Mouse (Mus musculus): ENCODE data around the gene Tbpl1. TPM values are rescaled to one million over a fixed set of nuclear protein-coding genes. Genes with fewer than 3 reads are reported as not detected.
A peak's percentile ranks its signal among the peaks of the same experiment; 100 is the strongest.

The Tbpl1 gene
- 107 and 115 TPM in 2 replicates for polyA plus RNA-seq (2015; fragmentation: Nextera tagmentation; extraction: Ambion mirVana)

DNA sequence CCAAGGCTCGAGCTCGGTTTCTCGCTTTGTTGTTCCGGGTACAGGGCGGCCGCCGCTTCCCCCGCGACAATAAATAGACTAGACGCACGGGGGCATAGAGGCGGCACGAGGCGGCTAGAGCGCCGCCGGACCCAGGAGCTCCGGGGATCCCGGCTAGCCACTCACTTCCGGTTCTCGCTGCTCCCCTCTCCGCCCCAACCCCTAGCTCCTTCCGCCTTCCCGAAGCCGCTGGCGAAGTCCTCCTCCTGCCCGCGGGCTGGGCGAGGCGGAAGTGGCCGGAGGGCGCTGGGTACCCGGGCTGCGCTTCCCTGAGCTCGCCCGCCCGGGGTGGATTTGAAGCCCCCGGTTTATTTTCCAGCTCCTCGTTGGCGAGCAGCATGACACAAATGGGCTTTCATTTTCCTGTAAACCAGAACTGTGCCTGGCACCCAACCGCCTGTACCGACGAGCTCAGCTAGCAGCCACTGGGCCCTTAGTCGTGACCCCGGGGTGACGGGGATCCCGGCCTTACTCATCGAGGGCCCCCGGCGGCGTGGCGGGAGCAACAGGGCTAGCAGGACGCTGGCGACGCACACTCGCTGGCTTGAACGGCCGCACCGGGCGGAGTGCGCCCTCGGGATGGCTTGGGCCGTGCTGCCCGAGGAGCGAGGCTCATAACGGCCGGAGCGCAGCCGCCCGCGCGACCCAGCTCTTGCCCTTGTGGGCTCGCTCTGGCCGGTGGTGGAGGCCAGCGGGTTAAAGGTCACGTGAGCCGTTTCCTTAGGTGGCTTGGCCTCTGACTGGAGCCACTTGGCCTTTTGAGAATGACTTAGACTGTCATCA, at the start of gene Tbpl1:
Tbpl1 (minus strand) TSS at position 667 of the 822 bp plus-strand sequence.
- H3K9ac ChIP-seq (replicated peaks), result peak within 1 kb of the TSS; percentile 99
- H3K9me3 ChIP-seq, result no peaks in the 10 kb centered on the region
- under 1% methylated on average over 77 of the region's 77 CpGs for WGBS
- H3K27me3 ChIP-seq, result no peaks in the 10 kb centered on the region
- no peaks in the 10 kb centered on the region for H3K36me3 ChIP-seq
- peaks cover 38% of the 10 kb centered on the region for H3K4me1 ChIP-seq
- H3K27ac ChIP-seq (replicated peaks), result peak within 1 kb of the TSS; percentile 97
- peak within 1 kb of the TSS; percentile 94 for H3K4me2 ChIP-seq (replicated peaks)
- ATAC-seq (replicated peaks), result peak; percentile 99
- peak within 1 kb of the TSS; percentile 67 for H3K4me3 ChIP-seq

DNA sequence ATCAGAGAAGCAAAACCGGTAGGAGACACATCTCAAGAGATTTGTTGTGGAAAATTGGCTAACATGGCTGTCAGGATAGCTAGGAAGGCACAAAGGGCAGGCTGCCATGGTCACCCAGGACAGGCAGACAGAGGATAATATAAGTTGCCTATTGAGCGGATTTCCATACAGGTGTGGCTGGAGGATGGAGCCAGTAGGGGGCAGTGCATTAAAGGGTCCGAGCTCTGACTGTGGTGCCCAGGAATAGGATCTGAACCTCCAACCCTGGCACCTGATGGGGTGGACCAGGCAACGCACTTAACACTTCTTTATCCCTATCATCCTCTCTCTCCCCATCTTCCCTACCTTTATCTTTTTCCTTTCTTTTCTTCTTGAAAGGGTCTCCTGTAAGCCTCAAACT, 49.7 kb upstream of the Tbpl1 start:
- Histone ChIP-seq H3K4me3 (no peak overlapping the region), H3K4me1 (no peaks in the 10 kb centered on the region), H3K4me2 (replicated peaks) (no peak overlapping the region), H3K36me3 (no peaks in the 10 kb centered on the region), H3K27ac (replicated peaks) (no peak overlapping the region), H3K9me3 (no peaks in the 10 kb centered on the region), H3K27me3 (no peaks in the 10 kb centered on the region), H3K9ac (replicated peaks) (no peak overlapping the region)
- ATAC-seq (replicated peaks), result no peak
- WGBS, result 39% methylated on average over 4 of the region's 4 CpGs

DNA sequence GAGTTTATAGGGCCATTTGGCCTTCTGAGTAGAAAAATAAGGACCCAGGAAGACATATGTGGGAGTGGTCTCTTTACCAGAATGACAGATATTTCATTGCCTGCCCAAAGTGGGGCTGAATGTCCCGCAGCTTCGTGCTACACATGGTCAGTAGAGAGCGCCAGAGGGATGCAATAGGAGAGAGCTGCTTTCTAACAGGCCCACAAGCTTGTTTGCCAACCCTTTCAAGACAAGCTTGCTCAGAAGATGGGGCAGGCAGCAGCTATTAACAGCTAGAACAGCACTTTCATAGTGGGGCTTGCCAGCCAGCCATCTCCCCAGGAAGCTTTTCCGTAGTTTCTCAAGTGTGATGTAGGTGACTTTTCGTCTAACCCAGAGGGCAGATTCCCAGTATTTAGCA, 46.2 kb upstream of the Tbpl1 start:
- Histone ChIP-seq H3K9me3 (no peaks in the 10 kb centered on the region), H3K27me3 (no peaks in the 10 kb centered on the region), H3K4me3 (no peak overlapping the region), H3K9ac (replicated peaks) (no peak overlapping the region), H3K4me1 (0 out of 2 replicates have a peak, but pooled peaks cover 2% of the 10 kb centered on the region), H3K4me2 (replicated peaks) (no peak overlapping the region), H3K36me3 (no peaks in the 10 kb centered on the region), H3K27ac (replicated peaks) (no peak overlapping the region)
- no peak; the same call in 1 of the 2 replicates for ATAC-seq (replicated peaks)
- 23% methylated on average over 5 of the region's 5 CpGs for WGBS

DNA sequence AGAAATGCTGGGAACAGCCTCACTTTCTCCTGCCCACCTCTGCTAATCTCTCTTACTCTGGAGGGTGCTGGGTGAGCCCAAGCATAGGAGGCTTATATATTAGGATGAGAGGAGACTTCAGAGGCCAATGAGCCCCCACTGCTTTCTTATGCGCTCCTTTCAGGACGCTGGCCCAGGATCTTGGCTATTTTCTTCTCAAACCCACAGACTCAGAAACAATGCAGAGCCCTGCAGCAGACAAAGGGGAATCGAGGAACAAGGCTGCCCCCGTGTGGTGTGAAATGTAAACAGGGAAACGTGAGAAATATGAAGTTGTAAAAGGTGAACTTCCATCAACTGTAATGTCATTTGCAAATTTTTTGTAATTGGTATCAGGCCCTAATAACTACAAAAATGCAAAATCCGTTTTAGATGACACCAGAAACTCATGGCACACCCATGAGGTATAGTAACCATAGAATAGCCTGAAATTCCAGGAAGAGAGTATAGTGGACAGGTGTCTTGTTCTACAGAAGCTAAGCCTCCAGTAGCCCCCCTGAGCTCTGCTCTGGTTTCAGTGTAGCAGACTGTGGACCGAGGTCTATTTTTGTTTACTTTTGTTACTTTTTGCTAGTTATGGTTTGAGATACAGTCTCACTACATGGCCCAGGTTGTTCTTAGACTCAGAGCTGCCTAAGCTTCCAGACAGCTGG, 44.4 kb upstream of the Tbpl1 start:
- Histone ChIP-seq H3K27me3 (no peaks in the 10 kb centered on the region), H3K4me1 (0 out of 2 replicates have a peak, but pooled peaks cover 2% of the 10 kb centered on the region), H3K9me3 (no peaks in the 10 kb centered on the region), H3K4me2 (replicated peaks) (no peak overlapping the region), H3K4me3 (no peak overlapping the region), H3K36me3 (no peaks in the 10 kb centered on the region), H3K27ac (replicated peaks) (no peak overlapping the region), H3K9ac (replicated peaks) (no peak overlapping the region)
- ATAC-seq (replicated peaks), result peak; percentile 72
- WGBS, result 9% methylated on average over 7 of the region's 7 CpGs

DNA sequence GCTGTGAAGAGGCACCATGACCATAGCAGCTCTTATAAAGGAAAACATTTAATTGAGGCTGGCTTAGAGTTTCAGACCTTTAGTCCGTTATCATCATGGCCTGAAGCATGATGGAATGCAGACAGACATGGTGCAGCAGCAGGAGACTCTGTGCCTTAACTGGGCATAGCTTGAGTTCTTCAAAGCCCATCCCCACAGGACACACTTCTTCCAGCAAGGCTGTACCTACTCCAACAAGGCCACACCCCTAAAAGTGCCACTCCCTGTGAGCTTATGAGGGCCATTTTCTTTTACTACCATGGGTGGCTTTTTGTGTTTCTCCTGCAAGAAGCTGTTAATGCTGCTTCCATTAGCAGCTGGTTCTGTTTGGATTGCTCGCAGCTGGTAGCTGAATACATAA, 43.7 kb upstream of the Tbpl1 start:
- no peak overlapping the region for H3K9ac ChIP-seq (replicated peaks)
- no peak overlapping the region for H3K4me3 ChIP-seq
- H3K9me3 ChIP-seq, result no peaks in the 10 kb centered on the region
- no peak for ATAC-seq (replicated peaks)
- 77% methylated on average over 2 of the region's 2 CpGs for WGBS
- no peaks in the 10 kb centered on the region for H3K36me3 ChIP-seq
- no peak overlapping the region for H3K4me2 ChIP-seq (replicated peaks)
- 0 out of 2 replicates have a peak, but pooled peaks cover 2% of the 10 kb centered on the region for H3K4me1 ChIP-seq
- H3K27me3 ChIP-seq, result no peaks in the 10 kb centered on the region
- no peak overlapping the region for H3K27ac ChIP-seq (replicated peaks)

DNA sequence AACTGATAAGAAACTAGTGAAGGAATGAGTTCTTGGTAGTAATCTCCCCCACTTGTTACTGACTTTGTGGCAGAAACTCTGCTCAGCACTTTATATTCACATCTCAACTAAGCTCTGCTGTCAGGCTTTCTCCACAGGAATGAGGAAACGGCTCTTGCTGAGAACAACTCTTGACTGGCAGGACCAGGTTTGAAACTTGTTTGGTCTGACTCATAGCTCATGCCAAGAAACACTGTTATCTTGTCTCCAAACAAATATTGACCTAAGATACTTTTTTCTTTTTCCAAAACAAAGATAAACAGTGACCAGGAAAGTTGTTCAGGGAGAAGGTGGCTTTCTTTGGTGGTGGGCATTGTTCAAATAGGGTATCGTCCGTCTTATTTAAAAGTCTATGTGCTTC, 42.9 kb upstream of the Tbpl1 start:
- Histone ChIP-seq H3K4me1 (0 out of 2 replicates have a peak, but pooled peaks cover 2% of the 10 kb centered on the region), H3K9ac (replicated peaks) (no peak overlapping the region), H3K9me3 (no peaks in the 10 kb centered on the region), H3K27ac (replicated peaks) (no peak overlapping the region), H3K27me3 (no peaks in the 10 kb centered on the region), H3K36me3 (no peaks in the 10 kb centered on the region), H3K4me2 (replicated peaks) (no peak overlapping the region), H3K4me3 (no peak overlapping the region)
- no peak for ATAC-seq (replicated peaks)
- WGBS, result 92% methylated on average over 3 of the region's 3 CpGs

DNA sequence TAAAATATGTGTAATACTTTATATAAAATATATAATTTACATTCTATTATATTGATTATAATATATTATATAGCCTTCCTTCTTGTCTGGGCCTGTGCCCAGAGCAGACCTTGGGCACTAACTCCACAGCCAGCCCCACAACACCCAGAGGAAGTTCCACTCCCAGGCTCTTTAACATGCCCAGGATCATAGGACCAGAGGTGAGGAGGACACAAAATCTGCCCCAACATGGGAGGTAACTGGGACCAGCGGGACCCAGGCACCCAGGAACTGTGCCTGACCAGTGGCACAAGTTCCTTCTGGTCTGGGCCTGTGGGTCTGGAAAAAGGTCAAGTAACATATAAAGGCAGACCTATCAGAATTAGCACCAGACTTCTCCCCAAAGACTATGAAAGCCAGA, 22.5 kb upstream of the Tbpl1 start:
- 91% methylated on average over 1 of the region's 1 CpGs for WGBS
- H3K9ac ChIP-seq (replicated peaks), result no peak overlapping the region
- ATAC-seq (replicated peaks), result no peak

DNA sequence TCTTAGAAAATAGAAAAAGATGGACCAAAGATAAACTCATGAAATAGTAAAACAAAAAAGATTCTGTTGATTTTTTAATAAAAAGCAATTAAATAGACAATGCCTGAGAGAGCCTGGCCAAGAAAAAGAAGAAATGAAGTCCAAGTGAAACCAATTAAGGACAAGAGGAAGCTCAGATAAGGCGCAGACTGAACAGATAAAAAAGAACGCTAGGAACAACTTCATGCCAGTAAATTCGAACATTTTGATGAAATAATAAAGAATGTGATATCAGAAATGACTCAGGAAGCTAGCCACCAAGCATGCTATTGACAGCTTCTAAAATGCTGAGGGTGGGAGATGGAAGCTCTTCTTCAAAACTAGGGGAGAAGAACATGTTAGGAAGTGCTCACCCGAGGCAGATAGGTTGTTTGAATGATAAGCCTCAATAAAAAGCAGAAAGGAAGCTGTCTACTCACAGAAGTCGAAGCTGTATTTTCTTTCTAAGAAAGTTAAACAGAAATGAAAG, 19.5 kb upstream of the Tbpl1 start:
- no peak overlapping the region for H3K4me2 ChIP-seq (replicated peaks)
- WGBS, result 81% methylated on average over 5 of the region's 5 CpGs
- no peak overlapping the region for H3K4me3 ChIP-seq
- H3K27ac ChIP-seq (replicated peaks), result no peak overlapping the region
- no peaks in the 10 kb centered on the region for H3K27me3 ChIP-seq
- no peak for ATAC-seq (replicated peaks)
- H3K9ac ChIP-seq (replicated peaks), result no peak overlapping the region
- H3K36me3 ChIP-seq, result no peaks in the 10 kb centered on the region
- no peaks in the 10 kb centered on the region for H3K9me3 ChIP-seq
- H3K4me1 ChIP-seq, result peaks cover 14% of the 10 kb centered on the region

More for the DNA sequence above, 22.5 kb upstream of the Tbpl1 start:
- no peaks in the 10 kb centered on the region for H3K36me3 ChIP-seq
- no peaks in the 10 kb centered on the region for H3K4me1 ChIP-seq
- H3K9me3 ChIP-seq, result no peaks in the 10 kb centered on the region
- no peak overlapping the region for H3K4me3 ChIP-seq
- H3K4me2 ChIP-seq (replicated peaks), result no peak overlapping the region
- H3K27ac ChIP-seq (replicated peaks), result no peak overlapping the region
- no peaks in the 10 kb centered on the region for H3K27me3 ChIP-seq

DNA sequence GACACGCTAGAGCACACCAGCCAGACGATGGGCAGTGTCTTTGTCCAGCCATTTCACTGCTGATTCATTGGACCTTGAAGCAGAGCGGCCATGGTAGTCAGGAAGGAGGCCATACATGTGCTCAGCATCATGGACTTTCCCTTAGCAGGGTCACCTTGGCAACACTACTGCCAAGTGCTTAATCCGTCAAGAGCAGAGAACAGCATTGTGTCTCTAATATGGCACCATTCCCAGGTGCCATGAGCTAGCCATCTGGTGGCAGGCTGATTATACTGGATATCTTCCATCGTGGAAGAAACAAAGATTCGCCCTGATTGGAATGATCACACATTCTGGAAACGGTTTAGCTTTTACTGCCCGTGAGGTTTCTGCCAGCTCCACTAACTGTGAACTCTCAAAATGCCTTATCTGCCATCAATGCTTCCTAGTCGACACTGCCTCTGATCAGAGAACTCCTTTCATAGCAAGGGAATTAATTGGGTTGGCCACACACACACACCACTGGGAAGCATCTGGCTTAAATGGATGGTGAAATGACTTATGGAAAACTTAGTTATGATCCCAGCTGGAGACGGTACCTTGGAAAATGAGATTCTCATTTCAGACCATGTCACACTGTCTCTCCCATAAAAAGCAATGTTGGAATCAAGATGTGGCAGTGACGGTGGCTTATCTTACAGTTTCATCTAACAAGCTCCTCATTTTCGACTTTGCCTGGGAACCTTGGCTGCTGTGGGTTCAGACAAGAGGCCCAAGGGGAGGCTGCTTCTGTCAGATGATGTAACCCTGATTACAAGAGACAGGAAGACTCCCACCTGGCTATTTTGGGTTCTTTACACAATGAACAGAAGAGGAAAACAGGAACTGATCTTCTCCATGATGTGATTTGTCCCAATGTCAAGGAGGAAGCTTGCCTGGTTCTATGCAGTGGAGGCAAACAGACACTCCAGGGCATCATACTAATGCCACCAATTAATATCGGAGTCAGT, 14.9 kb upstream of the Tbpl1 start:
- Histone ChIP-seq H3K9ac (replicated peaks) (no peak overlapping the region), H3K9me3 (no peaks in the 10 kb centered on the region), H3K4me2 (replicated peaks) (no peak overlapping the region), H3K4me3 (no peak overlapping the region), H3K27me3 (no peaks in the 10 kb centered on the region), H3K4me1 (peaks cover 20% of the 10 kb centered on the region), H3K36me3 (no peaks in the 10 kb centered on the region), H3K27ac (replicated peaks) (peak overlapping the region; percentile 74)
- ATAC-seq (replicated peaks), result peak; percentile 96
- WGBS, result 34% methylated on average over 13 of the region's 13 CpGs

DNA sequence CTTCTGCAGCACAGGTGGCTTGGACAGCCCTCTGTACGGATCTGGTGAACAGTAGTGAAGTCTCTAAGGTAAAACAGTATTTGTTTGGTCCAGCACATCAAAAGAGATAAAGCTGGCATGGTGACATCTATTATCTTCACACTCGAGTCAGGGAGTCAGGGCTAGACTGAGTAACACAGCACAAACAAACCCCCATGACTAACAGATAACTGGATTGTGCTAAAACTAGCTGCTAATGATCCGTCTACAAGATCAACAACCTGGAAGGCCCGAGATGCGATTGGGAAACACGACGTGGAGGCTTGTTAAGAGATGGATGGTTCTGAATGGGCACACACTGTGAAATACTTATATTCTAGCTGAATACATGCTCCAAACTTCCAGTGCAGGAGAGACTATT, 14.2 kb upstream of the Tbpl1 start:
- Histone ChIP-seq H3K4me1 (peaks cover 20% of the 10 kb centered on the region), H3K9me3 (no peaks in the 10 kb centered on the region), H3K4me2 (replicated peaks) (no peak overlapping the region), H3K4me3 (no peak overlapping the region), H3K36me3 (no peaks in the 10 kb centered on the region), H3K27ac (replicated peaks) (peak overlapping the region; percentile 74), H3K27me3 (no peaks in the 10 kb centered on the region), H3K9ac (replicated peaks) (no peak overlapping the region)
- WGBS, result 45% methylated on average over 7 of the region's 7 CpGs
- no peak; the same call in 1 of the 2 replicates for ATAC-seq (replicated peaks)

DNA sequence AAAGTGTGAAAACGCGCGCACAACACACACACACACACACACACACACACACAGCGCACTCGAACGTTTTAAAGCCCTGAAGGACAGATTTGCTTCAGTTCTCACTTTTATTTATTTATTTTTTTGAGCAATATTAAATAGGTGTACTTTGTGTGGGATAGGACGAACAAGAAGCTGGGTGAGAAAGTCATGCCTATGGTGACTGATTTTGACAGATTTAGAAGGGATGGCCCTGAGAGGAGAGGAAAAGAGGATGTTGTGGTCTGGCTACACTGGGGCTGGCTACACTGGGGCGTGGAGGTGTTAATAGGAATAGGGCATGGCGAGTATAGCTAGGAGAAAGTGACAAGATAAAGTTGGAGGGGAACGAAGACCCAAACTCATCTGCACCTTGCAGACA, 443 bp upstream of the Tbpl1 start:
- no peaks in the 10 kb centered on the region for H3K36me3 ChIP-seq
- peak overlapping the region; percentile 99 for H3K9ac ChIP-seq (replicated peaks)
- H3K27me3 ChIP-seq, result no peaks in the 10 kb centered on the region
- peak overlapping the region; percentile 94 for H3K4me2 ChIP-seq (replicated peaks)
- no peaks in the 10 kb centered on the region for H3K9me3 ChIP-seq
- WGBS, result 58% methylated on average over 10 of the region's 10 CpGs
- peaks cover 31% of the 10 kb centered on the region for H3K4me1 ChIP-seq
- peak overlapping the region; percentile 97 for H3K27ac ChIP-seq (replicated peaks)
- ATAC-seq (replicated peaks), result no peak
- peak overlapping the region; percentile 67 for H3K4me3 ChIP-seq
